Mouse (Mus musculus): ENCODE data around the gene Cdkl1.

DNA sequence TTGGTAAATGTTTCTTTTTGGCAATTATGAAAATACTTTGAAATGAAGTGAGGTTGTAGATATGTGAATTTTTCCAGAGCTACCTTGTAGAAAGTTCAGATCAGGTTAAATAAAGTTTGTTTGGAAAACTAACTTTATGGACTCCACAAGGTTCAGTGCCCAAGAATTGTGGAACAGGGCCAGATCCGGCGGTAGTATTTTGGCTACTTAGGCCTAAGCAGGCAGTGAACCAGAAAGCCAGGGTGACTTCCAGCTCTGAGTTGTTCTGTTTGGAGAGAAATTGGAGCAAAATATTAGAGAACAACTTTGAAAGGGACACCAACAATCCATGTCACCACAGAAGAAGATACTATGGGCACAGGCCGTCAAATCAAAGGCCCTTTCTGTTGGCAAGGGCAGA is 5.2 kb upstream of the Cdkl1 start:
- TF ChIP-seq CTCF (IDR thresholded peaks at IDR 0.05; ENCODE audit: borderline replicate concordance, insufficient read depth, low read length) (no peak), POLR2A (IDR thresholded peaks at IDR 0.05; ENCODE audit: low read depth, low read length) (no peak)

Data from embryonic fibroblast, embryonic 13.5 days (primary cell).